Mouse (Mus musculus) cerebellum, adult 11 months (tissue): ENCODE data around the gene Rnf215.
"Not testable (repeated sequence)": the region's sequence is repeated elsewhere in the genome, so short reads cannot be mapped to it uniquely, and the experiment has no call there.

Experiments used
- DNase-seq: peaks from one replicate; pipeline ENCODE4 v3.0.0; 2022

Rnf215 gene

GRCm38 (mm10) chr11:4148536-4149156, 13.6 kb downstream of the Rnf215 start:
- DNase-seq, result no peak

DNA sequence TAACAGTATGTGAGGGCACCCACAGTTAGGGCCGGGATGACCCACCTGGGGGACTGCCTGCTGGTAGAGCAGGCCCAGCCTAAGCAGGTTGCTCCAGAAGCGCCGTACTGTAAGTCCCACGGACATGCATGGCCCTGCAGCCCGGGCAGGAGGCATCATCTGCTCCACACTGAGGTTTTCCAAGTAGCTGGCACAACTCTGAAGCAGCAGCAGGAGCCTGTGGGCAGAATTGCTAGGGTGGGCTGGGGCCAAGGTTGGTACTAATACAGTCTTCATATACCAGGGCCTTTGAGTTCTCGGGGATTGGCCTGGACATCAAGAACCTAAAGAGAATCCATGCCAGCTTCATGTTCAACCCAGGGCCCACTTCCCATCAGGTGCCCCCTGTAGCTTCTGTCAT, 14.9 kb downstream of the Rnf215 start:
- no peak for DNase-seq

GRCm38 (mm10) chr11:4153694-4154093, 18.7 kb downstream of the Rnf215 start:
- DNase-seq, result no peak

- no peak for DNase-seq
These were observed 20.6 kb downstream of the Rnf215 start for GRCm38 (mm10) chr11:4155641-4156040.

- DNase-seq, result no peak
These were observed 23.7 kb downstream of the Rnf215 start for GRCm38 (mm10) chr11:4158676-4159075.

GRCm38 (mm10) chr11:4159808-4160708, 25.1 kb downstream of the Rnf215 start, which contains the start of the genes Ccdc157 and Sf3a1:
TSS of gene Ccdc157 (minus strand) at chr11:4160293.
TSS of gene Sf3a1 (plus strand) at chr11:4160350.
- DNase-seq, result peak; percentile 88

- DNase-seq, result no peak
These were observed 25.9 kb downstream of the Rnf215 start for GRCm38 (mm10) chr11:4160758-4161480.

GRCm38 (mm10) chr11:4164701-4165100, 29.7 kb downstream of the Rnf215 start:
- no peak for DNase-seq

GRCm38 (mm10) chr11:4166467-4167090, 31.6 kb downstream of the Rnf215 start:
- no peak for DNase-seq

- no peak for DNase-seq
These were observed 39.6 kb downstream of the Rnf215 start for GRCm38 (mm10) chr11:4174586-4174985.

GRCm38 (mm10) chr11:4177716-4178115, 42.7 kb downstream of the Rnf215 start:
- DNase-seq, result no peak

DNA sequence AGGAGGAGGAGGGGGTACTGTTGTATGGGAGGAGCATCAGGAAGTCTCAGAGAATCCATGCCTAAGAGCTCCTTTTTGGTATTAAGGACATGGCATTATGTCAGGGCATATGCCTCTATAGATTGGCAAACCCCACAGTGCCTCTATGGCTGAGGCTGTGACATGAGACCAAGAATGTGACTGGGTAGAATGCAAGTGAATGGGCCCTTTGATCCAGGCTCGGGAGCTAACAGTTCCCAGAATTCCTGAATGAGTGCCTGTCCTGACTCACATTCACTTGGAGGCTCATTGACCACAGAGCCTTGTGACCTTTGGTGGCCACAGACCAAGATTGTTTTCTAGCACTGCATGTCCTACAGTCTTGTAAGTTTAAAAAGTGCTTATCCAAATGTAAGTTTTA, 47.1 kb downstream of the Rnf215 start:
- DNase-seq, result no peak

DNA sequence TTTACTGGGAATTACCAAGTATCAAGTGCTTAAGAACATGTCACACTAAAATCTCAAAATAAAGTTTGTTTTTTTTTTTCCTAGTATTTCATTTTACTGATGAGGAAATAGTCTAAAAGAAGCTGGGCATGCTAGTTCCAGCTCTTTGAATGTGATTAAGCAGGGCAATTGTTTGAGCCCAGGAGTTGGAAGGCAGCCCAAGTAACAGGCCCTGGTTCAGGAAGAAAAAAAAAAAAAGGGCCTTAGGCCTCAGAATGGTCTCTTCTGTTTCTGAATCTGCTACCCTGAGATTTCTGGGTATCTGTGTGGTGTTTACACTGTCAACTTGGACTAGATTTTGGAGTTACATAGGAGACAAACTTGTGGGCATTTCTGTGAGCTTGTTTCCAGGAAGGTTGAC, 48.5 kb downstream of the Rnf215 start:
- no peak for DNase-seq

GRCm38 (mm10) chr11:4184251-4184952, 49.4 kb downstream of the Rnf215 start:
- DNase-seq, result no peak

GRCm38 (mm10) chr11:4185480-4185879, 50.5 kb downstream of the Rnf215 start:
- DNase-seq, result not testable (repeated sequence)

DNA sequence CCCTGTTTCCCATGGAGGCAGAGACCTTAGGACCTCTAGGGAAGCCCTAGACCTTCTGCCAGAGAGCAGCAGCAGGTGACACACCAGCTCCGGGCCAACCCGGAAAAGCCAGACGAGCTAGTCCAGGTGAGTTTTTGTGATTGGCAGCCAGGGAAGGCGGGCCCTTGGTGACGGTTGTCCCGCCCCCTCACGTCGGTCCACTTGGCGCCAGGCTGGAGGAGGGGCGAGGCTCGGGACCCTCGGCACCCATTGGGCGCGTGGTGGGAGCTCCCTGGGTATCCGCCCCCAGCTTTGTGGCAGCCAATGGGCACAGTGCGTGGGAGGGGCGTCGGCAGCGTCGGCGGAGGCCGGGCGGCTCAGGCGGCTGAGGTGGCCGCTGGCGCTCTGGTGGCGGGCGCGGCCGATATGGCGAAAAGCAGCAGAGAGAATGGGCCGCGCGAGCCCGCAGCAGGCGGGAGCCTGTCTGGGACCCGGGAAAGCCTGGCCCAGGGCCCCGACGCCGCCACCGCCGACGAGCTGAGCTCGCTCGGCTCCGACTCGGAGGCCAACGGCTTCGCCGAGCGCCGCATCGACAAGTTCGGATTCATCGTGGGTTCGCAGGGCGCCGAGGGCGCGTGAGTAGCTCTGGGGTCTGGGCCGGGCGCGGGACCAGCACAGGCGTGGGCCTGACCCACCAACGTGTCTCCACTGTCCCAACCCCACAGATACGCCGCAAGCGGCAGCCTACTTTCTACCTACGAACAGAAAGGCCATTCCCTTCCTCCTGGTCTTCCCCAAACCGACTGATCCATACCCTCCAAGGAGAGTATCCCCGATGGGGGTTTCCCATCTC, 51.7 kb downstream of the Rnf215 start, which contains the start of gene Tbc1d10a:
Gene Tbc1d10a (plus strand): TSS at position 304 of the 832 bp plus-strand sequence.
- DNase-seq, result peak; percentile 99

GRCm38 (mm10) chr11:4187318-4187700, 52.3 kb downstream of the Rnf215 start:
- peak; percentile 22 for DNase-seq

GRCm38 (mm10) chr11:4189182-4189581, 54.2 kb downstream of the Rnf215 start:
- no peak for DNase-seq

GRCm38 (mm10) chr11:4190677-4191076, 55.7 kb downstream of the Rnf215 start:
- DNase-seq, result no peak
